Mouse (Mus musculus) liver, embryonic 16.5 days (tissue): ENCODE measurements at regions not wholly inside any gene's neighbourhood (a gene's known extent, or its start where the extent isn't known, plus 50 kb on each side); places are given as distances from the start of the nearest gene placed in this dataset.

Experiments used
- ATAC-seq: fragments of 200-750 bp; cut with Nextera tagmentation; 2 replicates; pipeline ENCODE4 v1.8.0; 2017; ENCODE audit warnings: low read depth, mild to moderate bottlenecking, moderate number of reproducible peaks, moderate library complexity
- H3K27ac ChIP-seq: fragments of 300-500 bp; sonication (generic); 2 replicates; pipeline ENCODE4 v1.5.1; 2014; ENCODE audit warnings: mild to moderate bottlenecking, low read length
- H3K27me3 ChIP-seq: fragments of 300-500 bp; sonication (generic); 2 replicates; pipeline ENCODE4 v1.6.1; 2014; ENCODE audit warnings: low read depth, low read length, mixed read lengths; ENCODE audit not compliant: control insufficient read depth, insufficient read depth
- H3K36me3 ChIP-seq: fragments of 300-500 bp; sonication (generic); 2 replicates; pipeline ENCODE4 v1.6.1; 2014; ENCODE audit warnings: mild to moderate bottlenecking; ENCODE audit not compliant: control insufficient read depth, insufficient read depth
- H3K4me1 ChIP-seq: fragments of 300-500 bp; sonication (generic); 2 replicates; pipeline ENCODE4 v1.6.1; 2014; ENCODE audit warnings: low read depth, low read length, mixed read lengths; ENCODE audit not compliant: control insufficient read depth
- H3K4me2 ChIP-seq: fragments of 300-500 bp; sonication (generic); 2 replicates; pipeline ENCODE4 v1.6.1; 2014; ENCODE audit warnings: low read depth, low read length, mixed read lengths
- H3K4me3 ChIP-seq: fragments of 300-500 bp; sonication (generic); 2 replicates; pipeline ENCODE4 v1.5.1; 2014; ENCODE audit warnings: low read depth, mild to moderate bottlenecking, low read length
- H3K9ac ChIP-seq: fragments of 300-500 bp; sonication (generic); 2 replicates; pipeline ENCODE4 v1.6.1; 2014; ENCODE audit warnings: low read depth, low read length
- H3K9me3 ChIP-seq: fragments of 300-500 bp; sonication (generic); replicated peaks from 2 replicates; pipeline ENCODE4 v1.6.1; 2016; ENCODE audit warnings: low read length; ENCODE audit not compliant: control insufficient read depth
- WGBS: fragments of 180-500 bp; shearing (Covaris S2); extraction: QIAGEN DNeasy Blood & Tissue Kit; methylation state at CpG from one replicate; pipeline ENCODE4 v1.1.7; 2014; ENCODE audit not compliant: insufficient replicate concordance; 5-methylcytosine and 5-hydroxymethylcytosine counted together

GRCm38 (mm10) chr11:48464036-48464435 lies 336.1 kb upstream of the Rack1 start:
- Histone ChIP-seq H3K9ac (no peak overlapping the region), H3K9me3 (no peaks in the 10 kb centered on the region), H3K4me3 (no peak overlapping the region), H3K4me1 (no peaks in the 10 kb centered on the region), H3K27me3 (no peaks in the 10 kb centered on the region), H3K27ac (no peak overlapping the region), H3K36me3 (no peaks in the 10 kb centered on the region), H3K4me2 (no peak overlapping the region)
- WGBS = 50% methylated on average over 4 of the region's 4 CpGs
- ATAC-seq = no peak

GRCm38 (mm10) chr11:48449883-48450282 lies 350.2 kb upstream of the Rack1 start:
- Histone ChIP-seq H3K27me3 (no peaks in the 10 kb centered on the region), H3K4me3 (no peak overlapping the region), H3K36me3 (no peaks in the 10 kb centered on the region), H3K4me1 (no peaks in the 10 kb centered on the region), H3K9me3 (no peaks in the 10 kb centered on the region), H3K4me2 (no peak overlapping the region), H3K9ac (no peak overlapping the region), H3K27ac (no peak overlapping the region)
- 48% methylated on average over 1 of the region's 1 CpGs for WGBS
- no peak for ATAC-seq

GRCm38 (mm10) chr11:48442534-48443254 lies 357.4 kb upstream of the Rack1 start:
- Histone ChIP-seq H3K9me3 (no peaks in the 10 kb centered on the region), H3K4me3 (no peak overlapping the region), H3K27me3 (no peaks in the 10 kb centered on the region), H3K27ac (no peak overlapping the region), H3K36me3 (no peaks in the 10 kb centered on the region), H3K4me2 (no peak overlapping the region), H3K9ac (no peak overlapping the region), H3K4me1 (no peaks in the 10 kb centered on the region)
- ATAC-seq = peak; percentile 37; the same call in 1 of the 2 replicates
- WGBS = 35% methylated on average over 5 of the region's 5 CpGs

GRCm38 (mm10) chr11:48436712-48437111 lies 363.4 kb upstream of the Rack1 start:
- no peaks in the 10 kb centered on the region; the same call in 1 of the 2 replicates for H3K9me3 ChIP-seq
- no peak overlapping the region for H3K27ac ChIP-seq
- ATAC-seq = no peak
- WGBS = 55% methylated on average over 3 of the region's 3 CpGs
- H3K36me3 ChIP-seq = no peaks in the 10 kb centered on the region
- H3K9ac ChIP-seq = no peak overlapping the region
- H3K4me2 ChIP-seq = no peak overlapping the region
- no peaks in the 10 kb centered on the region for H3K4me1 ChIP-seq
- no peaks in the 10 kb centered on the region for H3K27me3 ChIP-seq
- H3K4me3 ChIP-seq = no peak overlapping the region

- Histone ChIP-seq H3K9me3 (no peaks in the 10 kb centered on the region), H3K4me3 (no peak overlapping the region), H3K4me2 (no peak overlapping the region), H3K27me3 (no peaks in the 10 kb centered on the region), H3K27ac (no peak overlapping the region), H3K4me1 (no peaks in the 10 kb centered on the region), H3K36me3 (no peaks in the 10 kb centered on the region), H3K9ac (no peak overlapping the region)
- no peak for ATAC-seq
Observed at GRCm38 (mm10) chr11:48431316-48431715, 368.8 kb upstream of the Rack1 start.

GRCm38 (mm10) chr11:48427423-48427822 lies 372.7 kb upstream of the Rack1 start:
- WGBS = 43% methylated on average over 2 of the region's 2 CpGs
- no peaks in the 10 kb centered on the region for H3K4me1 ChIP-seq
- H3K4me3 ChIP-seq = no peak overlapping the region
- H3K36me3 ChIP-seq = no peaks in the 10 kb centered on the region
- no peak overlapping the region for H3K4me2 ChIP-seq
- no peak overlapping the region for H3K27ac ChIP-seq
- H3K27me3 ChIP-seq = no peaks in the 10 kb centered on the region
- no peak overlapping the region for H3K9ac ChIP-seq
- no peaks in the 10 kb centered on the region for H3K9me3 ChIP-seq
- no peak for ATAC-seq

- Histone ChIP-seq H3K4me1 (no peaks in the 10 kb centered on the region), H3K27ac (no peak overlapping the region), H3K9me3 (no peaks in the 10 kb centered on the region), H3K27me3 (no peaks in the 10 kb centered on the region), H3K4me3 (no peak overlapping the region), H3K4me2 (no peak overlapping the region), H3K36me3 (no peaks in the 10 kb centered on the region), H3K9ac (no peak overlapping the region)
- no peak for ATAC-seq
- WGBS = 51% methylated on average over 1 of the region's 1 CpGs
Observed at GRCm38 (mm10) chr11:48426446-48426845, 373.7 kb upstream of the Rack1 start.

GRCm38 (mm10) chr11:48418066-48418756 lies 381.9 kb upstream of the Rack1 start:
- Histone ChIP-seq H3K9ac (no peak overlapping the region), H3K4me2 (no peak overlapping the region), H3K9me3 (no peaks in the 10 kb centered on the region), H3K36me3 (no peaks in the 10 kb centered on the region), H3K27ac (no peak overlapping the region), H3K4me1 (no peaks in the 10 kb centered on the region), H3K4me3 (no peak overlapping the region), H3K27me3 (no peaks in the 10 kb centered on the region)
- ATAC-seq = no peak
- WGBS = 64% methylated on average over 6 of the region's 6 CpGs

- 69% methylated on average over 2 of the region's 2 CpGs for WGBS
- Histone ChIP-seq H3K9ac (no peak overlapping the region), H3K36me3 (no peaks in the 10 kb centered on the region), H3K4me1 (no peaks in the 10 kb centered on the region), H3K4me2 (no peak overlapping the region), H3K27me3 (no peaks in the 10 kb centered on the region), H3K27ac (no peak overlapping the region), H3K4me3 (no peak overlapping the region), H3K9me3 (no peaks in the 10 kb centered on the region)
- no peak for ATAC-seq
Observed at GRCm38 (mm10) chr11:48417615-48418014, 382.5 kb upstream of the Rack1 start.
